Mouse (Mus musculus) thymus, postnatal 36 days (tissue): ENCODE data around the gene Gm49336.

Source experiments
- DNase-seq, 2 experiments: peaks; one replicate each; pipeline ENCODE4 v3.0.0; 2022; ENCODE audit warnings: mixed read lengths in 2 of 2

Gm49336 gene

DNA sequence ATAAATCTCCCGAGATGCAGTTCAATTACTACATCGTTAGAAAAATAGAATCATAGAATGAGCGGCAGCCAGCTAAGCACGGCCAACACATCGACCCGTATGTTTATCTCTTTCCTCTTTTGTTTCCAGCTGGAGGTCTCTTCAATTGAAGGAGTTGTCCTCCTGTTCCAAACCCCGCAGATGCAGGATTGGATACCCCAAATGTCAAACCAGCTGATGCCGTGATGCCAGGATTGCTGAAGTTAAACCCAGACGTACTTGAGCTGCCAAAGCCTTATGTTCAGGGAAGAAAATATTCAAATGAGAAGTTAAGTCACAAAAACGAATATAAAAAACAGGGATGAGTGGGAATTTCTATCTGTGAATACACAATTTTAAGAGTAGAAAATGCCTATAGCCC is 31.4 kb downstream of the Gm49336 start:
- DNase-seq, result no peak

DNA sequence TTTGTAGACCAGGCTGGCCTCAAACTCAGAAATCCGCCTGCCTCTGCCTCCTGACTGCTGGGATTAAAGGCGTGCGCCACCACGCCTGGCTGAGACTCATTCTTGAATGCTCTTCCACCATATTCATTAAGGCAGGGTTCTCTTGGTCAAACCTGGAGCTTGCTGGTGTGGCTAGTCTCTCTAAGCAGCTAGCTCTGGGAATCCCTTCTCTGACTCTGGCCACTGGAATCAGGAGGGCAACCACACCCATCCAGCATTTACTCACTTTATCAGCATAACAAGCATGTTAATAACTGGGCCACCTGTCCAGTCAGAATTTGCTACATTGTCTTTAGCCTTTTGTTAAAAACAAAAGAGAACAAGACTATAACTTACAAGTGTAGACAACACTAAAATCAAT is 33.7 kb downstream of the Gm49336 start:
- DNase-seq, result no peak

DNA sequence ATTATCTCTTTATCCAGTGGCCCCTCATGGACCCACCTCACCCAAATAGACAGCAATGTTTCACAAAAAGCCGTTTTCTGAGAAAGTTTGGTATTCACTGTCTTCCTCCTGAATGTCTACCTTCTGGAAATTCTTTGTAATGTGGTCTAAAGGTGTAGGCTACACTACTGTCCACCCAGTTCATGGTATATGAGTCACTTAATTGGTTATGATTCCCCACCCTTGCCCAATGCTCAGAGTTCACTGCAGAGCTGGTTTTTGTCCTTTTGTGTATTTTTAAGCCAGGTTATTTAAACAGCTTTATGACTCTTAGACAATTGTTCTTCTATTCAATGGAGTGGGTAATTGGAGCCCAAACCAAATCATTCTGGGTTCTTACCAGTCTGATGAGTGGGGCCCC is 35.2 kb downstream of the Gm49336 start:
- DNase-seq, result no peak

DNA sequence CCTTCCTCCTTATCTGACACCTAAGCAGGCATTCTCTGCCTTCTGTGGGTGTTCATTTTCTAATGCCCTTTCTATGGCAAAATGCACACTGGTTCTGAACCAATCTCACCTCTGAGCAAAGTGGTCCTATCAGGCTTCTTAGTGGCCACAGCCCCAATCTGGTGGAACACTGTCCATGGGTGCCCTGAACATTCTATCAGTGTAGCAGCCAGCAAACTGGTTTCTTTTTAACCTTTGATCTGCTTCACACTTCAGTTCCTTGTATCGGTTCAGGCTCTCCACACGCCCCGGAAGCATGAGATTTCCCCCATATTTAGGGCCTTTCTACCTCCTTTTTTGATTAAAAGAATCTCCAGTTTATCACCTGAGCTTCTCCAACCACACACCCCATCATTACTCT is 36.3 kb downstream of the Gm49336 start:
- no peak for DNase-seq

DNA sequence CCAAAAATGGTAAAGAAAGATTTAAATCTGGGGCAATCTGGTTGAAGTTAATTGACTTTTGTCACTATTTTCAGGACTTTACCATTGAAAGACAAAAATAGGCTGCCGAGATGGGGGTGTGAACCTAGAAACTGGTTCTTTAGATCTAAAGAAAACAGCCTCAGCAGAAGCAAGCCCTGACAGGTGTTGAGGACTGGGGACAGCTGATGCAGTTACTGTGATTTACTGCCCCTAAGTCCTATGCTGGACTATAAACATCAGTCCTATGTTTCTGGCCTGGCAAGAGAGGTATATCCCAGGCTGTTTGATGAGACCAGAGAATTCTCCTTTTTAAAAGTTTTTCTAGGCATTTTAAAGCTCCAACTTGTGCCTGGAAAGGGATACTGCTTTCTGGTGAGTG is 37.3 kb downstream of the Gm49336 start:
- DNase-seq, result no peak

DNA sequence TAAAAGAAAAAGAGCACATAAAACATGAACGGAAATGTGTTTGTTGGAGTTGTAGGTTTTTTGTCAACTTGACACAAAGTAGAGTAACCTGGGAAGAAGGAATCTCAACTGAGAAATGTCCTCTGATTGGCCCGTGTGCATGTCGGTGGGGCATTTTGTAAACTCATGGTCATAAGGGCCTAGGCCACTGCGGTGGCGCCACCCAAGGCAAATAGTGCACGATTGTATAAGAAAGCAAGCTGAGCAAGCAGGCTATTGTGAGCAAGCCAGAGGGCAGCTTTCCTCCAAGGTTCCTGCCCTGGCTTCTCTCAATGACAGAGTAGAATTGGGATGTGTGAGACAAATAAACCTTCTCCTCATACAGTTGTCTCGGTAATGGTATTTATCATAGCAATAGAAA is 42.1 kb downstream of the Gm49336 start:
- DNase-seq, result no peak

DNA sequence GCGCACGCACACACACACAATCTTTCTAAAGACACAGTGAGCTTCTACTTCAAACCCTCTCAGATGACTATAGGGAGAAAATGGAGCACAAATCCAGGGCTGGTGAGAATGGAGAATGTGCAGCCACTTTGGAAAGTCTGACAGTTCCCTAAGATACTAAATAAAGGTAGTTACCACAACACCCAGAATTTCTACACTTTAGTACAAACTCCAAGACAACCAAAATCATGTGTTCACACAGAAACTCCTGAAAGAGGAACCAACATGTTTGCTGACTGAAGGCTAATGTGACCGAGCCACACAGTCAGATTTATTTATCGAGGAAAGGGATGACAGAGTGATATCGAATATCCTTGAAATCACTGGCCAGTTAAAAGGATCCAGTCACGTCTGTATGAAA is 46.3 kb downstream of the Gm49336 start:
- no peak for DNase-seq

DNA sequence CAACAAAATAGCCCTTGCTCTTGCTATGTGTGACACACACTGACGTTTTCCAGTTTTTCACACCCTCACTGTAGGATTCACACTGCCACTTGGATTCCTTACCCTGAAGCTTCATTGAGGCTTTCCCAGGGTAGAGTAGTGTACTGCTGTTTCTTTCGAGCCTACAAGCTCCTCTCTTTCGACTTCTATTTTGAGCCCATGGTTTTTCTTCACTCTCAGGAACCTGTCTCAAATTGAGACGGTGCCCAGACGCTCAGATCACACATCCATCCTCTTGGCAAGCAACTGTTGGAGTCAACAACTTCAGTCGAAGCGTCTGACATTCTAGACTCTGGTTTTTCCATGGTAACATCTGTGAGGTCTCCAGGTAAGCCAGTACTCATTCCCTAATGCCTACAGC is 54.4 kb downstream of the Gm49336 start, which contains the start of gene Atp8a2:
Gene Atp8a2, minus strand, starts transcription at position 296 of the 400 bp plus-strand sequence.
- no peak for DNase-seq

DNA sequence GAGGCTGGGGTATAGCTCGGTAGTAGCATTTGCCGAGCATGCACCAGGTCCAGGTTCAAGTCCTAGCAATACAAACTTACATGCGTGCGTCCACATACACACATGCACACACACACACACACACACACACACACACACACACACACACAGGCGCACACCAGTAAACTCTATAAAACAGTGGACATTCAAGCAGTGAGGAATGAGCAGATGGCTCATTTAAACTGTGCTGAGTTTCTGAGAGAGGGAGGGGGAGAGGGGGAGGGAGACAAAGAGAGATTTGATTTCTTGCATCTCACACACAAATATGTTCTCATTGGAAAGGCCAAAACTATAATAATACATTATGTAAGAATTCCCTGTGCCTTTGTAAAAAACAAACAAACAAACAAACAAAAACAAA is 55.3 kb downstream of the Gm49336 start:
- no peak for DNase-seq

DNA sequence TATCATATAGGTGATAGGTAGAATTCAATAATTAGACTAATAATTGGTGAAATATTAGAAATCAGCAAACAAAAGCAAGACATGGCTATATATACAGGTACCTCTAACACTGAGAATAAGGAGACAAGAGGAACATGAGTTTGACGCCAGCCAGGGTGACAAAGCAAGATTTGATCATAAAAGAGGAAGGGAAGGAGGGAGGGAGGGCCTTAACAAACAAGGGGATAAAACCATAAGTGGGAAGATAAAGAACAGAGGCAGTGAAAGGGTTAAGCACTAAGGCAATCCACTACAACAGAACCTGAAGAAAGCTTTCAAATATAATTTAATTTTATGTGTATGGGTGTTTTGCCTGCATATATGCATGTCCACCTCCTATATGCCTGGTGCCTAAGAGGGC is 56.7 kb downstream of the Gm49336 start:
- DNase-seq, result no peak

DNA sequence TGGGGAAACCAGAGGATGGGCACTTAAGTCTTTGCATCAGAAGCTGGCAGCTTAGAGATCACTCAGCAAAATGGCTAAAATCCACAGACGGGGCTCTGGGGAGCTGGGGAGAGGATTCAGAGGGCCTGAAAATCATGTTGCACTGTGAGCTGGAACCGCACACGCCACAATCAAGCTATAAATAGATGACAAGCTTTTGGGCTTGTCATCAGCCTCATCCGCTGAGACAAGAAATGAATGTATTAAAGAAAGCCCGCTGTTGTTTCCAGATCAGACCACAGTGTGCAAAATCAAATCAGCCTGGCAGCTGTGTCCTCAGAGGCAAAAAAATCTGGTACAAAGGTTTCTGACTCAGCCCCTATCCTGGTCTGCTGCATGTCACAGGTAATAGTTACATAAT is 61.5 kb downstream of the Gm49336 start:
- no peak for DNase-seq

DNA sequence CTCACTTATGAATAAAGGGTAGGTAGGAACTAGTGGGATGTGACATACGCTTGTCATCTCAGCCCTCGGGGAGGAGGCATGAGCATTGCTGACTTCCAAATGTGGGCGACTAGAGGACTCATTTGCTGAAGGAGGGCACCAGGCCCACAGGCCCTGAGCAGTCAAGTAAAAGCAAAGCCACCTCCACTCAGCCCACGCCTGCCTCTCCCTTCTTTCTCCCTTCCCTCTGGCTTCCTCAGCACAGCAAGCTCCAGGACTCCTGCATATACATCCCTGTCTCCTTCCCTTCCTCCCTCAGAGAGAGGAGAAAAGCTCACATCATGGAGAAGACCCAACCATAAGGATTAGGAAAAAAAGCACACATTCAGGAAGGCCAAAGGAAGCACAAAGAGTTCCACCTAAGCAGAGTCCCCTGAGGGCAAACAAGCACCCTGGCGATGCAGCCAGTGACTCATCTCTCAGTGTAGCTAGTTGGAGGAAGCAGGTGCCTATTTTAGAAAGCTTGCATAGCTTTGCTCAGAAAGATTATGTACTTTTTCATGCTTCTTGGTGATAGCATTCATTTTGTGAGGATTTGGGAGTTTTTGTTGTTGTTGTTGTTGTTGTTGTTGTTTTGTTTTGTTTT is 63.0 kb downstream of the Gm49336 start:
- no peak for DNase-seq

DNA sequence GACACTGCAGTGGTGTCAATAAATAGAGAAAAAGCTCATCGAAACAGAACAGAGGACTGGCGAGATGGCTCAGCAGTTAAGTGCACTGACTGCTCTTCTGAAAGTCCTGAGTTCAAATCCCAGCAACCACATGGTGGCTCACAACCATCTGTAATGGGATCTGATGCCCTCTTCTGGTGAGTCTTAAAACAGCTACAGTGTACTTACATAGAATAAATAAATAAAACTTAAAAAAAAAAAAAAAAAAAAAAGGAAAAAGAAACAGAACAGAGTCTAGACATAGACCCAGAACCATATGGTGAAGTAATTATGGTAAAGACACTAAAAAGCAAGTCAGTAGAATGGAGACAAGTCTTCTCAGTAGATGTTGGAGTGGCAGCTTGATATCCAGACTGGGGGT is 70.0 kb downstream of the Gm49336 start:
- no peak for DNase-seq

DNA sequence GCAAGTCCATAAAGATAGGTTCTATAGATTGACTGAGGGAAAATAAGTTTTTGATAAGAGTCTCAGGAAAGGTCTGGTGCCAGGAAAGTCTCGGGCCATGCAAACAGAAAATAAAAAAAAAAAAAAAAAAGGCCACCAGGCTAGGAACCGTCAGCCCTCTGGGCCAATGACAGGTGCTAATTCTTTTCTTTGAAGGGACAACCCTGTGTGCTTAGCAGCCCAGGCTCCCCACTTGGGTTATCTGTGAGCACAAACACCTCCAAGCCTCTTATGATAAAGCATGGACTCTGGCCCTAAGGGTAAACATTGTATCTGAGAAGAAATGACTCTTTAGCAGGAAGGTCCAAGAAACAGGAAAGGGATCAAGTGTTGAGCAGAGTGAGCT is 72.7 kb downstream of the Gm49336 start:
- no peak for DNase-seq

DNA sequence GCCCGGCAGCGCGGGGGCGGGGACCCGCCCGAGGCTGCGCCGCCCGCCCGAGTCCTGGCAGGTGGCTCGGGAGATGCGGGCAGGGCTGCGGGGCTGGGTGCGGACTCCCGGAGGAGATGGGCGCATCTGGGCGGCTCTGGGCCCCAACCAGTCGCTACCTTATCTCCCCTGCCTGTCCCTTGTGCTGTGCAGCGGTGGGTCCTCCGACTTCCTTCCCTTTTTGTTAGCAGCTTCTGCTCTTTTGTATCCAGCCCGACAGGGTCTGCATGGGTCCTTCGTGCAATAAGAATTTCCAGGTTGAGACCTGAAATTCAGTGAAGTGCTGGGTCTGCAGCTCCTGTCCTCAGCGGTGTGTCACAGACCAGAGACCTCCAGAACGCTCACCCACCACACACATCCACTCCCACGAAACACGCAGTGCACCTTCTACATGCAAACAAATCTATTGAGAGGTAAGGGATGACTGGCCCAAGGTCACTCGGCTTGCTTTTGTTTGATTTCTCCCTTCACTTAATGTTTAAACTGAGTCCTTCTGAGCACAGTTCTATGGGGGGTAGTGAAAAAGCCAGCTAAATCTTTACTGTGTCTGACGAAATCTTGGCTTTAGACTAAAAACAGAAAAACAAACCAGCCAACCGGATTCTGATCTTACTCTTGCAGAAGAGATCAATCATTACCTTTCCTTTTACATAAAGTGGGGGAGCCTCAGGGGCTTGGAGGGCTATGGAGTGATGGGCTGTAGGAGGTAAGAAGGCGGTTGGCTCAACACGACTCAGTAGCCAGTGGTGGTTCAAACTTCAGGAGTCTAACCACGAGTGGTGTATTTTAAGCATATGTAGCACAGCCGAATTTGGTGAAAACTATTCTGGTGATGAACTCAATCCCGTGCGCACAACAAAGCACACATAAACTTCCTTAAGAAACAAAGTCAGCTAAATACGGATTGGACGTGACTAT is 73.4 kb downstream of the Gm49336 start:
- DNase-seq, result peak; percentile 6 to 12

DNA sequence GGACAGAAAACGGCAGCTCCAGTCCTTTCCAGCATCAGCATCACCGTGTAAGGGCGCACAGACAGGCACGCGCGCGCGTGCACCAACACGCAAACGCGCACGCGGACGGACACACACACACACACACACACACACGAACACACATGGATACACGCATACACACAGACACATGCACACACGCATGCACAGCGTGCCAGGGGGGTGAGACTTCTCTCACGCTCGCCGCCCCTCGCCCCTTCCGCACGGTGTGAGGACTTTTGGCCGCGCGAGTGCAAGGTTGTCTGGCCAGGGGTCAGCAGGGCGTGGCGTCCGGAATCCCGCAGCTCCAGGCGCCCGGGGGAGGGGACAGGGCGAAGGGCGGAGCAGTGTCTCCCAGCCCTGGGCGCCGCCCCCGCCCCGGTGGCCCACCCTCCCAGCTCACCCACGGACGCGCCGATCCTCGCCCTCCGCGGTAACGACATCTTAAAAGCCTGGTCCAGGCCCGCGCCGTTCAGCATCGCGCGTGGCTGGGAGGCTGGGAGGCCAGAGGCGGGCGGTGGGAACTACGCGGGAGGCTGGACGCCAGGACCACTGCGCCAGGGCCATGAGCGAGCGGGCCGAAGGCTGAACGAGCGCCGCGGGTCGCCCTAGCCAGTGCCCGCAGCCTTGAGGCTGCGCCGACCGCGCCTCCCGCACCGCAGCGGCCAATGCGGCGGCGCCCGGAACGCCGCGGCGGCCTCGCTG is 74.3 kb downstream of the Gm49336 start:
- DNase-seq, result peak in 1 of 2 experiments; percentile 13

DNA sequence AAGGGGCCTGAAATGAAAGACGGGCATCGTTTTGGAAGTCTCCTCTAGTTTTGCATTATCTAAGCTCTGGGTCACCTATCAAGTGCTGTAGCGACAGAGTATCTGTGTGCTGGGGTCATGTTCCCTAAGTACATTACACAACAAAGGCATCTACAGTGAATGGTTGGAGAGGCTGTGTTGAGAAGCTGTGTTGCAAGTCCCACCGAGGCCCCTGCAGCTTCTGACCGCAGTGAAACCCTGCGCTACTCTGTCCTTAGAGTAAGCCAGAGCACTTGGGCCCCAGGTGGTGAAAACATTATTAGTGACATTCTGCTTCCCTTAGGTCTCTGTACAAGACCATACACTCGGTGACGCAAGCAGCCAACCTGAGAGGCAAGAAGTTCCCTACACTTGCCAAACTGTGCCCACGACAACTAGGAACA is 74.8 kb downstream of the Gm49336 start:
- DNase-seq, result no peak

DNA sequence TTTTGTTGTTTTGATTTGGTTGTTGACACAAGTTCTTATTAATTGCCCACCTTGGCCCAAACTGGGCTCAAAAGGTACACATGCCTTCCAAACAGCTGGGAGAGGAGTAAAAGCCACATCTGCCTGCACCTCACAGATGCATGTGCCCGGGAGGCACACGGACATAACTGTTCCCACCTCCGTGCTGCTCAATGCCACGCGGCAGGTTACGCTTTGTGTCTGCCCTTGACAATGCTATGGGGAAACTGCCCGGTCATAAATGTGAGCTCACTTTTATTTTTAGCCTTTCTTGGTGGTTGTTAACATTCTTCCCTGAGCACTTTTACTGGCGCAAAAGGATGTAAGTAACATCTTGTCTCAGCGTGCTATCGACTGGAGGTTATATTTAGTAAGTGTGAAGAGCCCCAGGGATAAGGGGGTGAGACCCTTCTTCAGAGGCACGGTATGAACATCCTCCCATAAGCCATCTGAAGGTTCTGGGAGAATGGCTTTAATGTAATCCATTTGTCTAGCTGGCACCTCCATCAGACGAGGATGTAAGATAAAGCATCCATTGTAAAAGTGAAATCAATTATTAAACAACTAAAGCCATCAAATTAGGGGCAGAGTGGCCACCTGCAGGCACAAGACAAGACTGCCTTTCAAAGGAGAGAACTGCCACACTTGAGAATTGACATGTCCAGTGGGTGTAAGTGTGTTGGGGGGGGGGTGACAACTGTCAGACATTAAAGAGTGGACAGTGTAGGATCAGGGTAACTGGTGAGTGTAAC is 78.8 kb downstream of the Gm49336 start:
- no peak for DNase-seq

DNA sequence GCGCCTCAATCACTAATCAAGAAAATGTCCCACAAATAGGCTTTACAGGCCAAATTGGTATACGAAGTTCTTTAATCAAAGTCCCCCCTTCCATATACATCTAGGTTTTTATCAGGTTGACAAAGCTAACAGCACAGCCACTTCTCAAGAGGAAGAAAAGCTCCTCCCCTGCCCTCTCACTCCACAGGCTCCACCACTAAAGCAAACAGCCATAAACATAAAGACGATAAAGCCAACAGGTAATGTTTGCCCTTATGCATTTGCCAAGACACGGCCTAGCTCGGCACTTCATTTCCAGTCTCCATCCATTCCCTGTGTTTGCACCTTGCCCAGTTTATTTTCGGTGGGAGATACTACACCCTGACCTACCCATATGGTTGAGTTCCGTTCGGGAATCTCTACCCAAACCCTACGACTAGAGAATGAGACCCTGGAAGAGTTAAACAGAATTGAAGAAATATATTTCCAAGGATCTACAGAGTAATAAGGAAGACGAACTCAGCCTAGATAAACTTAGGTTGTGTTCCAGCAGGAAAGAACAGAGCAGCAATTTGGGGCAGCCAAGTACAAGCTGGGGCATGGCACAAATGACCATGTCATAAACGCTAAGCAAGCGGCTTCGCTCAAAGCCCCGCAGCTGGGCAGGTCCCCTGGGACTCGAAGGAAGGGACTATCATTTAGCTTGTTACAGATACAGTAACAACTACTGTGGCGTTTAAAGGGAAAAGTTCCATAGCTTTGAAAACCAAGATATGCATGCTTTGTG is 80.3 kb downstream of the Gm49336 start:
- DNase-seq, result no peak

DNA sequence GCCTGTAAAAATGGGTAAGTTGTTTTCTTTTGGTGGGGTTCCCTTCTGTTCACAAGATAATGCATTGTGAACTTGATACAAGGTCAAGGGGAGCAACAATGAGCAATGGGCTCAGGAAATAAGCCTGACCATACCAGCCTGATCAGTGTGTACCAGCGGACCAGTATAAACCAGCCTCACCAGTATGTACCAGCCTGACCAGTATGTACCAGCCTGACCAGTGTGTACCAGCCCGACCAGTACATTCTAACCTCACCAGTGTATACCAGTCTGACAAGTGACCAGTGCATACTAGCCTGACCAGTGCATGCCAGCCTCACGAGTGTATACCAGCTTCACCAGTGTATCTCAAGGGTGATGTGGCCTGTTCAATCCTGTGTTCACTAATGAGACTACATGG is 87.9 kb downstream of the Gm49336 start:
- no peak for DNase-seq
